Comparison of ENCODE assay signal across 8 mouse cellular contexts in genomic region chr17:32162112-32162850, GRCm38 (mm10). TPM values are rescaled to one million over a fixed set of nuclear protein-coding genes. Genes with fewer than 3 reads are reported as not detected.
DNase-seq lines count a peak whose midpoint lies in the region; ATAC-seq and TF ChIP-seq lines count a peak whose summit lies in the region.

No protein-coding gene starts in this region.

- H3K9ac ChIP-seq in lung, postnatal 0 days (replicated peaks; ENCODE audit: low read depth), result 0 out of 2 replicates have a peak overlapping the region, but pooled peaks have one; percentile 12

- TF ChIP-seq POLR2A in cerebellum, adult 2 months (IDR thresholded peaks at IDR 0.05; ENCODE audit: borderline replicate concordance, insufficient read depth, low read length), result no peak

- no peak overlapping the region for H3K27ac ChIP-seq in cerebellum, adult 2 months (ENCODE audit: insufficient read depth, low read length)
- peak overlapping the region; percentile 72 for H3K27ac ChIP-seq in lung, postnatal 0 days (ENCODE audit: low read length)

- no peaks in the 10 kb centered on the region for H3K9me3 ChIP-seq in lung, postnatal 0 days (ENCODE audit: low read length)

- peaks cover 6% of the 10 kb centered on the region for H3K4me1 ChIP-seq in cerebellum, adult 2 months (ENCODE audit: control insufficient read depth, insufficient read depth, low read length)
- H3K4me1 ChIP-seq in lung, postnatal 0 days (ENCODE audit: insufficient read depth, low read depth, low read length), result no peaks in the 10 kb centered on the region; the same call in 1 of the 2 replicates

- TF ChIP-seq CTCF in cerebellum, adult 2 months (IDR thresholded peaks at IDR 0.05; ENCODE audit: borderline replicate concordance, insufficient read depth, low read depth, low read length), result peak; percentile 50; the same call in 1 of the 2 replicates
- peak; percentile 83 for TF ChIP-seq CTCF in lung, postnatal 0 days (IDR thresholded peaks at IDR 0.05)

- peak overlapping the region; percentile 40 for H3K4me3 ChIP-seq in cerebellum, adult 2 months (replicated peaks; ENCODE audit: insufficient read depth, low read depth, low read length)
- peak overlapping the region; percentile 44 for H3K4me3 ChIP-seq in lung, postnatal 0 days (ENCODE audit: low read depth, low read length)

- no peaks in the 10 kb centered on the region for H3K36me3 ChIP-seq in lung, postnatal 0 days (ENCODE audit: insufficient read depth, low read length)

- ATAC-seq in frontal cortex, adult (ENCODE audit: low TSS enrichment), result peak; percentile 59
- ATAC-seq in hematopoietic stem cell, adult 5-6 weeks (replicated peaks in 1 of 2; ENCODE audit: insufficient read depth in 1 of 2, low FRiP score in 2 of 2, low TSS enrichment in 1 of 2, low read depth in 1 of 2, poor library complexity in 2 of 2, severe bottlenecking in 2 of 2), result peak; percentile 25 to 46; a peak in 2 of 4 replicates
- ATAC-seq in lung, postnatal 0 days, result peak; percentile 88

- peak overlapping the region; percentile 78 for H3K4me2 ChIP-seq in lung, postnatal 0 days (replicated peaks; ENCODE audit: low read depth, low read length)

- peaks cover 8% of the 10 kb centered on the region; the same call in 1 of the 2 replicates for H3K27me3 ChIP-seq in cerebellum, adult 2 months (ENCODE audit: control insufficient read depth, insufficient read depth, low read length)
- peaks cover 4% of the 10 kb centered on the region; the same call in 1 of the 2 replicates for H3K27me3 ChIP-seq in lung, postnatal 0 days (replicated peaks; ENCODE audit: insufficient read depth, low read length)

- DNase-seq in ES-CJ7 (ENCODE audit: low read depth, low spot score), result peak; percentile 75
- DNase-seq in cerebellum, adult 2 months, result peak; percentile 33 to 51
- DNase-seq in layer of hippocampus, postnatal 10 days (ENCODE audit: low spot score in 2 of 2), result peak; percentile 77 to 81
- peak; percentile 93 for DNase-seq in lung, postnatal 0 days (ENCODE audit: low spot score)
- DNase-seq in retina, embryonic 14.5 days (ENCODE audit: low spot score), result peak; percentile 83
- DNase-seq in urinary bladder, adult 2 months (ENCODE audit: low spot score), result peak; percentile 79

- TF ChIP-seq EP300 in lung, postnatal 0 days (IDR thresholded peaks at IDR 0.05), result no peak

- WGBS in cerebellum, adult 2 months, result 3% methylated on average over 56 of the region's 58 CpGs
- 3% methylated on average over 40 of the region's 58 CpGs for WGBS in lung, postnatal 0 days

RNA-seq across cellular contexts. Expression of gene Notch3, which starts 4.4 kb away (rescaled TPM):
- polyA plus RNA-seq in cerebellum, adult 2 months (2012; rRNA removed), result 9.5 and 11.0 TPM in 2 replicates
- total RNA-seq in hematopoietic stem cell, adult 5-6 weeks (2017), result 0.19 and 0.25 TPM in 2 replicates
- total RNA-seq in layer of hippocampus, postnatal 10 days (2021), result 10 to 100 TPM; 21.0 to 23.7 TPM
- polyA plus RNA-seq in lung, postnatal 0 days (2015; fragmentation: Nextera tagmentation; extraction: Ambion mirVana), result 8.3 and 9.7 TPM in 2 replicates
- 16.1 and 21.5 TPM in 2 replicates for polyA plus RNA-seq in urinary bladder, adult 2 months (2012; rRNA removed)

RNA-seq across cellular contexts. Expression of gene Ephx3, which starts 27.1 kb away (rescaled TPM):
- polyA plus RNA-seq in cerebellum, adult 2 months (2012; rRNA removed), result 0.97 and 1.3 TPM in 2 replicates
- not detected in 2 replicates for total RNA-seq in hematopoietic stem cell, adult 5-6 weeks (2017)
- under 1 TPM in 1 of 2 experiments, not detected in 1; 0.14 TPM for total RNA-seq in layer of hippocampus, postnatal 10 days (2021)
- polyA plus RNA-seq in lung, postnatal 0 days (2015; fragmentation: Nextera tagmentation; extraction: Ambion mirVana), result 0.23 and 0.36 TPM in 2 replicates
- 3.6 and 4.4 TPM in 2 replicates for polyA plus RNA-seq in urinary bladder, adult 2 months (2012; rRNA removed)

Comparison
In these comparisons a context has a peak if more than half of its experiments do, and no peak if none do; other contexts are left out.
1. DNase-seq: peak in every context shown above with its lines; median percentile 93 in lung, postnatal 0 days; 83 in retina, embryonic 14.5 days; 79 in layer of hippocampus, postnatal 10 days; 79 in urinary bladder, adult 2 months; 75 in ES-CJ7; 42 in cerebellum, adult 2 months.
2. ATAC-seq: peak in every context shown above with its lines; median percentile 88 in lung, postnatal 0 days; 59 in frontal cortex, adult; 36 in hematopoietic stem cell, adult 5-6 weeks.